Mouse (Mus musculus) heart, adult 2 months (tissue): ENCODE measurements around the gene Jrkl.

Experiments
- CTCF ChIP-seq: fragments of 200-600 bp; IDR thresholded peaks from 2 replicates; pipeline ENCODE4 v1.8.1; 2022; ENCODE audit warnings: antibody characterized with exemption, mild to moderate bottlenecking, moderate library complexity
- EP300 ChIP-seq: fragments of 200-500 bp; IDR thresholded peaks from 2 replicates; pipeline ENCODE4 v1.6.1; 2011; ENCODE audit warnings: low read depth, low read length, control low read depth; ENCODE audit not compliant: insufficient read depth
- POLR2A ChIP-seq: fragments of 200-500 bp; IDR thresholded peaks from 2 replicates; pipeline ENCODE4 v1.6.1; 2011; ENCODE audit warnings: mild to moderate bottlenecking, low read depth, low read length, control low read depth; ENCODE audit not compliant: insufficient read depth

DNA sequence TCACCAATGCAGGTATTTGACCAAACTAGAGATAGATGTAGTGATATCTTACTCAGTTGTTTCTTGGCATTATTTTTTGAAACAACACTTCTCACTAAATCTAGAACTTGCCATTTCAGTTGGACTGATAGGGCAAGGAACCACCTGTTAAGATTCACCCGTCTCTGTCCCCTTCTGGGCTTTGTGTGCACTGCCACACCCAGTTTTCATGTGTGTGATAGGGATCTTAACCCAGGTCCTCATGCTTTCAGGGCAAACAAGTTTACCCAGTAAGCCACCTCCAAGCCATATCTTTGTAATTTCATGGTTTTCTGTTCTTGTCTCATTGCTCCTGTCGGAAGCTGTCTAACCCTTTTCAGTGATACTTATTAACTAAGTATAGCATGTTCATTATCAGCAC lies 5.6 kb upstream of the Jrkl start:
- no peak for TF ChIP-seq EP300
- no peak for TF ChIP-seq CTCF
- no peak for TF ChIP-seq POLR2A
